Mouse (Mus musculus): Measurements from ENCODE around the gene Utp4. TPM values are rescaled to one million over a fixed set of nuclear protein-coding genes. Genes with fewer than 3 reads are reported as not detected.

The Utp4 gene
- total and polyA plus RNA-seq, 3 experiments: 80.6 to 202 (median 156) TPM

GRCm38 (mm10) chr8:106935324-106935869 lies 42.0 kb downstream of the Utp4 start, which contains the start of gene Sntb2:
TSS of gene Sntb2 (plus strand) at chr8:106935750.
- peak; percentile 89 for DNase-seq (ENCODE audit: extremely low read depth)
- TF ChIP-seq ETS1 (conservative IDR thresholded peaks at IDR 0.05; ENCODE audit: low read depth, low read length): no peak
- TF ChIP-seq MXI1 (IDR thresholded peaks at IDR 0.05; ENCODE audit: low read depth, low read length): peak; percentile 37; the same call in 1 of the 2 replicates
- TF ChIP-seq CHD1 (IDR thresholded peaks at IDR 0.05; ENCODE audit: low read depth, low read length): no peak
- TF ChIP-seq MAX (IDR thresholded peaks at IDR 0.05; ENCODE audit: low read length): peak; percentile 33; the same call in 1 of the 2 replicates
- TF ChIP-seq ZC3H11A (IDR thresholded peaks at IDR 0.05; ENCODE audit: low read depth, low read length): no peak
- TF ChIP-seq IRF4 (IDR thresholded peaks at IDR 0.05; ENCODE audit: low read depth, low read length): no peak
- TF ChIP-seq PAX5 (IDR thresholded peaks at IDR 0.05; ENCODE audit: low read length): no peak
- peak; percentile 75 for TF ChIP-seq POLR2A (IDR thresholded peaks at IDR 0.05; ENCODE audit: low read depth, low read length)
- TF ChIP-seq MAFK (IDR thresholded peaks at IDR 0.05; ENCODE audit: insufficient replicate concordance, low read length): no peak
- peak; percentile 76 for TF ChIP-seq CHD2 (IDR thresholded peaks at IDR 0.05; ENCODE audit: low read length)
- peak; percentile 98 for TF ChIP-seq MAZ (IDR thresholded peaks at IDR 0.05; ENCODE audit: low read depth, low read length)
- TF ChIP-seq E2F4 (IDR thresholded peaks at IDR 0.05; ENCODE audit: insufficient replicate concordance, low read depth, low read length): no peak
- TF ChIP-seq UBTF (IDR thresholded peaks at IDR 0.05; ENCODE audit: low read depth, low read length): no peak
- TF ChIP-seq ZKSCAN1 (IDR thresholded peaks at IDR 0.05; ENCODE audit: borderline replicate concordance, low read depth, low read length): no peak
- TF ChIP-seq TCF12 (IDR thresholded peaks at IDR 0.05; ENCODE audit: low read depth, low read length): 0 out of 2 replicates have a peak, but pooled peaks have one; percentile 24
- no peak for TF ChIP-seq RCOR1 (conservative IDR thresholded peaks at IDR 0.05; ENCODE audit: low read depth, low read length)
- no peak for TF ChIP-seq CTCF (conservative IDR thresholded peaks at IDR 0.05 in 1 of 2, IDR thresholded peaks at IDR 0.05 in 1 of 2; ENCODE audit: low read depth in 2 of 2, low read length in 2 of 2)
- peak; percentile 55; the same call in 1 of the 2 replicates for TF ChIP-seq NELFE (IDR thresholded peaks at IDR 0.05; ENCODE audit: low read depth, low read length)
- TF ChIP-seq USF2 (conservative IDR thresholded peaks at IDR 0.05; ENCODE audit: low read depth, low read length): no peak
- peak; percentile 45 for TF ChIP-seq HCFC1 (IDR thresholded peaks at IDR 0.05; ENCODE audit: low read depth, low read length)
- TF ChIP-seq RAD21 (IDR thresholded peaks at IDR 0.05; ENCODE audit: low read depth, low read length): no peak
- peak; percentile 96 for TF ChIP-seq ZNF384 (IDR thresholded peaks at IDR 0.05; ENCODE audit: low read depth, low read length)
- TF ChIP-seq ZMIZ1 (IDR thresholded peaks at IDR 0.05; ENCODE audit: low read depth, low read length): no peak
- peak; percentile 92 for TF ChIP-seq ELF1 (IDR thresholded peaks at IDR 0.05; ENCODE audit: low read depth, low read length)
- Histone ChIP-seq H3K4me3 (replicated peaks in 1 of 3; ENCODE audit: low read depth in 2 of 3, low read length in 2 of 3, poor library complexity in 1 of 3) (peak within 1 kb of the TSS; percentile 54 to 85 (median 73)), H3K79me2 (replicated peaks; ENCODE audit: control insufficient read depth, extremely low read depth, insufficient read depth, poor library complexity, severe bottlenecking) (no peaks in the 10 kb centered on the region), H3K9ac (ENCODE audit: insufficient read depth, low read depth) (peak within 1 kb of the TSS; percentile 61), H3K27me3 (replicated peaks) (no peaks in the 10 kb centered on the region), H3K4me1 (ENCODE audit: control insufficient read depth in 1 of 2, insufficient read depth in 2 of 2) (peaks cover 6 to 14% of the 10 kb centered on the region in 2 experiments), H3K27ac (ENCODE audit: insufficient read depth, low read depth) (0 out of 2 replicates have a peak within 1 kb of the TSS, but pooled peaks have one; percentile 6), H3K9me3 (replicated peaks; ENCODE audit: low read length) (no peaks in the 10 kb centered on the region), H3K36me3 (replicated peaks in 1 of 2; ENCODE audit: control insufficient read depth in 1 of 2, insufficient read depth in 1 of 2, low read length in 1 of 2) (no peaks in the 10 kb centered on the region), H3K4me2 (ENCODE audit: insufficient read depth, low read depth, poor library complexity, severe bottlenecking) (peak within 1 kb of the TSS; percentile 98)
- dilution Hi-C loops (cut with MboI; ENCODE audit: extremely low pct_ligation_motif_present, extremely low pct_unique_long_range_greater_than_20kb, low sequenced_read_pairs) (no loop called here), in situ Hi-C loops (cut with MboI; ENCODE audit: low pct_ligation_motif_present, low pct_unique_long_range_greater_than_20kb, low sequenced_read_pairs) (no loop called here)

Measured in CH12.LX (cell line).